Mouse (Mus musculus) kidney, adult 9 months (tissue): Measurements from ENCODE around the gene Tle4.

Experiments
- DNase-seq: peaks from one replicate; pipeline ENCODE4 v3.0.0; 2022

Gene Tle4

GRCm38 (mm10) chr19:14518438-14519044, 79.3 kb downstream of the Tle4 start:
- no peak for DNase-seq

DNA sequence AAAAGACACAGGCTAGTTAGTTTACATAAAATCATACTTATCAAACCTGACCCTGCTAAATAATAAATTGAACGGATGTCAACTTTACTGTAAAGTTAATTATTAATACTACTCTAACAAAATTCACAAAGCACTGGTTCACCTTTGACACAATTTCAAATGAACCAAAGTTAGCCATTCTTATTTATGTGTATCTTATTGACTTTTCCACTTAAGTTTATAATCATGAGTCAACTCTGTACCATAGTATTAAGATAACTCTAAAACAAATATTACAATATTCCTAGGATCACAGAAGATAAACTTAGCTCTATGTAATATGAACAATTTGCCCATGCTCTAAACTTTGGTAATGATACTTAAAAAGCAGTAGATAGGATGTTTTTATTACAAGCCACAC, 81.4 kb downstream of the Tle4 start:
- peak; percentile 5 for DNase-seq

- no peak for DNase-seq
Observed at GRCm38 (mm10) chr19:14508819-14509218, 89.0 kb downstream of the Tle4 start.

- DNase-seq: no peak
Observed at GRCm38 (mm10) chr19:14507911-14508310, 89.9 kb downstream of the Tle4 start.

DNA sequence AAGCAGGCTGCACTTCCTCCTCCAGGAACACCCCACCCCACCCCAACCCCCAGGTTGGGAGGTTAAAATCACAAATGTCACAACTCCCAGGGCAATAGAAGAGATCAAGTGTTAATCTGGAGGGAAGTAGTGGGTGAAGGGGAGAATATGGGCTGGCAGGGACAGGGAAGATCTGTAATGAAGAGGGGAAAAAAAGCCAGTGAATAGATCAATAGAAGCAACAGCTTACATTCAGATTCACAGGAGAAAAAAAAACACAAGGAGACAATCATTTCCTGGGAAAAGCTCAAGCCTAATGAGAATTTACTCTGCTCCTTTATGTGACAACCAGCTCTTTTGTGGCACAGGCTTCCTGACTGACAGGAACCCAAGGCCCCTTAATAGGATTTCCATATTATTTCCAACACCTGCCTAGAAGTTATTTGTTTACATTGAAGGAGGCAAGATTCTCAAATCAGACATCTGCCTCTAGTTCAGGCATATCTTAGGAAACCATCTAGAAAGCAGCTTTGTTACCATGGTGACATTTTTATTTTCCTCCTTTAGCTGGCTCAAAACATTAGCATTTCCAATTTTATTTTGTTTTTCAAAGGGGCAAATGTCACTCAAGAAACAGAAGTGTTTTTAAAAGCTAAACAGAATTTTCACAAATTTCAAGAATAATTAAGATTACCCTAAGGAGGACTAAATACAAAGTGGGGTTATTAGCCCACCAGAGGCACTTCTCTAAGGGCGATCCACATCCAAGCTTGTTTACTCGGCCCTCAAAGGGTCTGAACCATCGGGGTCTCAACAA, 90.8 kb downstream of the Tle4 start:
- DNase-seq: no peak

- DNase-seq: no peak
Observed at GRCm38 (mm10) chr19:14505885-14506548, 91.8 kb downstream of the Tle4 start.

DNA sequence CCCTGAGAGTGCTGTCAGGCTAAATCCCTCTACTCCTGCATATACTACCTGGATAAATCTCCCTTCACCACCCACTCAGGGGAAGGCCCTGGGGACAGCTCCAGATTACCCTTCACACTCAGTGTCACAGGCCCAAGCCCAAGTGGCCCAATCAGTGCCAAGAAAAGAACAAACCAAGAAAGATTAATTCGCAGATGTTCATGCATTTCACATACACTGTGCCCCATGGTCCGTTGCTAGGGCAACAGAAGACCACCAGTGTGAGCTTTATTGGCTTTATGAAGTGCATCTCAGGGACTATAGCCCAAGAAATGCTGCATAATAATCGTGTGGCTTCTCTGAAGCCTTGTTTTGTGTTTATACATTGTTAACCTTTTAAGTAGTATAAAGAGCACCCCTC, 92.5 kb downstream of the Tle4 start:
- DNase-seq: no peak

DNA sequence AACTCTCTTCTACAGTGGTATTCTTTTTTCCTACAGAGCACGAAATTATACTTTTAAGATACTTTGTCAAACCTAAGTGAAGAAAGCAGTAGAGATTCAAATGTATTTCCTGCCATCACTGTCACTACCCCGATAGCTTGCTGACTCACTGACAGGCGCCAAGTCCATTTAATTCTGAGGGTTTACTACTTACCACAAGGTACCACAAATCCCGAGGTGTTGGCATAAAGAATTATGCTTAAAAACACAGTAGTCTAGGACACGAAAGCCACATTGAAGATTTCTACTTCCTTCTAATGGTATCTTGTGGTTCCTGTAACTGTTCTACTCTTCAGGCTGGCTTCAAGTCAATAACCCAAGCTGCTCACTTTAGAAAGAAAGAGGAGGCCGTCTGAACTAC, 94.0 kb downstream of the Tle4 start:
- no peak for DNase-seq

DNA sequence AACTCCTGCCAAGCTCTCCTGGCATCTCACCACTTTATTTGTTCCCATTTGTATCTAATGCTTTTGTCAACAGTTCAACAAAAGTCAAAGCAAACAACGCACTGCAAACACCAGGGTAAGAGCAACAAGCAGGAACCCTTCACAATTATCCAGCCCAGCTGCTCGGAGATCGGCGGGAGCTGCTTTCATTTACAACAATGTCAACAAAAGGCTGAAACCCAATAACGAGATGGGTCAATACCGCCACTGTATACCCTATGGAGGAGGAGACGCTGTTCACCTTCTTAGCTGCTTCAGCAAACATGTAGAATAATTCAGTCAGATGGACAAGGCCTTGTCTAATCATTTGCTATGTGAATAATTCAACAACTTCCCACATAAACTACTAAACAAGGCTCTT, 95.6 kb downstream of the Tle4 start:
- peak; percentile 6 for DNase-seq

DNA sequence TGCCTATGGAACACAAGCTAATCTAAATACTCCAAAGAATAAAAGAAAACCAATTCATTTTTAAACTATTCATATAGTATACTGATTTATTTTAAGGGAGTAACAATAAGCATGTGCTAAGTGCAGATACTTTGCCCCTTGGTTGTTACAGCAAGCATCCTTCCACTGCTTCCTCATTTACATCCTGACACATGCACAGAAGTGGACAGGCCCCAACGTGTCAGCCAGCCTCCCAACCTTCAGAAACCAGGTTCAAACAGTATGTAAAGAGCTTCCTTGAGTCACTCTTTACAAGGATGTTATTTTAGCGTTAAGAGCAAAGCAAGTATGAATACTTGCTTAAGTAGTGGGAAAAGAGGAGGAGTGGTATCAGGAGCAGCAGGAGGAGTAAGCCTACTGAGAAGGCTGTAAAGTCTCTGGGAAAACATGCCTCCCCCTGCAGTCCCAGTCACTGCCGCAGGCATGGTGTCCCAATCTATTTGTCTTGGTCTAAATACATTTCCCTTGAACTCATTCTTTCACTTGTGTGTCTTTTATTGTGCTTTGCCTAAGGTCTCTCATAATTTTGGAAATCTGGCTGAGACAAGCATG, 97.9 kb downstream of the Tle4 start:
- DNase-seq: no peak

DNA sequence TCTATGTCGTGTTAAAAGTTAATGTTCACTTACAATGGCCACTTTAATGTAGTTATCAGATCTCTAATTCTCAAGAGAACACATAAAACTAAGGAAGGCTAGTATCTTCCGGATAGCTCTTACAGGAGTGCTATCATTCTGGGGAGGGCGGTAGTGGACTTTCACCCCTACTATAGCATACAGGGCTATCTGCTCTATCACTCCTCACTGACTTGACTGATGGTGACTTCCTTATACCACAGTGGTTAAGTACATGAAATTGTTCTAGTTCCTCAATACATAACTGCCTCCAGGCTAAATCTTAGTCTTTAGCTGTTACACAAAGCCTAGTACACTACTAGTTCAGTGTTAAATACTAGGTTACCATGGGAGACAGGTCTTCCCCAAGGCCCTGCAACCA, 104.8 kb downstream of the Tle4 start:
- DNase-seq: no peak

GRCm38 (mm10) chr19:14487180-14487579, 110.7 kb downstream of the Tle4 start:
- no peak for DNase-seq

DNA sequence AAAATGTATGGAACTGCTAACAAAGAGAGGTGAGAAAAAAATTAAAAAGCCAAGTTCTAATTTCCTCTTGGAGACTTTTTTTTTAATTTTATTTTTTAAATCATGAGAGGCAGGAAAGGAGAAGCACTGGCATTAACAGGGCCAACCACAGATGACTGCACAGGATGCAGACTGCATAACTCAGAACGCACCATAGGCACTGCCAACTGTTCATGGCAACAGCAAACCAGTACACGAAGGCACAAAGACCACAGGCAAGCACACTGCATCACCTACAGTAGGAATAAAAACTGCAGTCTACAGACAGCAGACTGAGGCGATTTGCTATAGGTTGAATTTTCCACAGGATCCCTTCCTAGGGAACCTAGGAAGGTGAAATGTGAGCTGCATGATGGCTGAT, 112.7 kb downstream of the Tle4 start:
- DNase-seq: no peak

DNA sequence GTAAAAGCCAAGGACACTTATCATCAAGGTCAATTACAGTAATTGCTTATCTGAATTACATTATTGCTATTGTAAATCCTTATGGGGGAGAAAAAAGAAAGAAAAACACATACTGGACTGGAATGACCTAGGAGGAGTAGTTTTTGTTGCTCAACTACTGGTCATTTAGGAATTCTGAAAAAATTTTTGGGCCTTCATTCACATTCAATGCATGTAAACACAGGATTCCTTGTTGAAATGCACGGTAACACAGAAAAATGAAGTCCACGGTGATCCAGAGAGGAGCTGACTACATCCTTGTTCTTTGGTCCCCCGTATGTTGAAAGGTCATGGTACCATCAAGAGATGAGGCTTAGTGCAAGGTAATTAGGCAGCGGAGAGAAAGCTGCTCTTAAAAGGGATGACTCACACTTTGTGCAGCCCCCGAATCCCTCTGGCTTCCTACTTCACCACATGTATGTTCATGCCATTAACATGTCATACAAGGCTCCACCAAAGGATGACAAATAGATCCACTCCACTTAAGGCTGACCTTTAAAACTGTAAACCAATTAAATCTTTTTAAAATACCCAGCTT, 115.2 kb downstream of the Tle4 start:
- DNase-seq: no peak

- no peak for DNase-seq
Observed at GRCm38 (mm10) chr19:14481796-14482561, 115.9 kb downstream of the Tle4 start.

GRCm38 (mm10) chr19:14479711-14480110, 118.1 kb downstream of the Tle4 start:
- no peak for DNase-seq

DNA sequence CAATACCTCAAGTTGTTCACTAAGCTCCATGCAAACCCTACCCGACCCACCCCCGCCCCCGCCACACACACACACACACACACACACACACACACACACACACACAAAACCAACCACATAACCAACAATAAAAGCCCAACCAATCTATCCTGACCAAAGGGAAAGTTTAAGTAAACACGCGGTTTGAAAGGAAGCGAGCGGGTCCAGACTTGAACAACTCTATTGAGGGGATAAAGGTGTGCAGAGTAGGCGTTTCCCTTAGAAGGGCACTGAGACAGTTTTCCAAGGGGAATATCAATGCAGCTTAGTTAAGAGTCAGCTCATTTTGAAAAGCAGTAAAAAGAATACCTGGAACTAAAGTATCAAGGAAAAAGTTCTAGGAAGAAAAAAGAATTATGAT, 128.5 kb downstream of the Tle4 start:
- DNase-seq: no peak

DNA sequence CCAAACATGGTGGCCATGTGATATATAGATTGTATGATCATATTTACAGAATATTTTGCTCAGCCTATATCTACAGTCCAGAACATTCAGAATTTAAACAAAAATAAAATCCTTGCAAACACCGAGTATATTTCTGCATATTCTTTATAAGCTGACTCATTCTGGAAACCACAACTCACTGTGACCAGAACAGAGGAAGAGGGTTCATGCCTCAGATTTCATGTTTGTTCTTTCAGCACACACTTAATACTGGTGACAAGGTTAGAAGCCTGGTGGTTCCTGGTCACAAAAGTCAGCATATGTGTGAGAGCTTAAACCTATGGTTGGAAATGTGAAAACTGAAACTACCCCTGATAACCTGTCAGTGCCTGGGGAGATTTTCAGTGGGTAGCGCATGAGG, 129.1 kb downstream of the Tle4 start:
- no peak for DNase-seq

- DNase-seq: no peak
Observed at GRCm38 (mm10) chr19:14466020-14466419, 131.8 kb downstream of the Tle4 start.

- DNase-seq: no peak
Observed at GRCm38 (mm10) chr19:14463281-14464079, 134.4 kb downstream of the Tle4 start.

DNA sequence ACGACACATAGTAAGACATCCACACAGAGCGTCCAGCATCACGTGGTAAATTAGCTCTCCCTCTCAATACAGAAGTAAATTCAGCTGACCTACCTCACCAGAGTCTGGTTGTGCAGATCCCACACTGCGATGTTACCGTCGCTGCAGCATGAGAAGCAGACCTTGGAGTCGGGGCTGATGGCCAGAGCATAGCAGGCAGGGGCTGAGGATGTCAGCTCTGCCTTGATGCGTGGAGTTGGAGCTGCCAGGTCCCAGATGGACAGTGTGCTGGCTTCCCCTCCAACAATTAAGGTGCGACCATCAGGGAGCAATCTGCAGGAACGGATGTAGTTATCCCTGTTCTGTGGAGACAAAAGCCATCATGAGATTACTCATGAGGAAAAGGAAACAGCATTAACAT, 144.4 kb downstream of the Tle4 start:
- no peak for DNase-seq

- no peak for DNase-seq
Observed at GRCm38 (mm10) chr19:14451329-14451728, 146.5 kb downstream of the Tle4 start.
